Mouse (Mus musculus): ENCODE results near the gene Bcl2a1a. TPM values are rescaled to one million over a fixed set of nuclear protein-coding genes. Genes with fewer than 3 reads are reported as not detected.
"Not testable (repeated sequence)": the region's sequence is repeated elsewhere in the genome, so short reads cannot be mapped to it uniquely, and the experiment has no call there.

Bcl2a1a gene
- polyA plus RNA-seq, 1 experiment from 2014 or later = not detected

- not testable (repeated sequence) for H3K27me3 ChIP-seq; H3K9me3 ChIP-seq; H3K27ac ChIP-seq; H3K4me2 ChIP-seq (replicated peaks); H3K4me1 ChIP-seq (replicated peaks); H3K36me3 ChIP-seq; H3K4me3 ChIP-seq (replicated peaks); H3K9ac ChIP-seq (replicated peaks); ATAC-seq
Measured at GRCm38 (mm10) chr9:89001541-89001940, 44.8 kb downstream of the Bcl2a1a start.

Other genes with a start within 250 kb of the Bcl2a1a start
- 42.8 and 46.0 TPM in 2 replicates for gene Mthfsl, start 236.6 kb upstream of the Bcl2a1a start, polyA plus RNA-seq (2015; fragmentation: Nextera tagmentation; extraction: Ambion mirVana)
- 0.34 TPM in 1 of 2 replicates, not detected in the other for gene Bcl2a1d, start 225.0 kb upstream of the Bcl2a1a start, polyA plus RNA-seq (2015; fragmentation: Nextera tagmentation; extraction: Ambion mirVana)
- 0.13 TPM in 1 of 2 replicates, not detected in the other for gene Trim43c, start 117.7 kb upstream of the Bcl2a1a start, polyA plus RNA-seq (2015; fragmentation: Nextera tagmentation; extraction: Ambion mirVana)
- gene Trim43b, start 135.9 kb downstream of the Bcl2a1a start, polyA plus RNA-seq (2015; fragmentation: Nextera tagmentation; extraction: Ambion mirVana) = not detected in 2 replicates
- 0.73 and 0.99 TPM in 2 replicates for gene Bcl2a1b, start 242.3 kb downstream of the Bcl2a1a start, polyA plus RNA-seq (2015; fragmentation: Nextera tagmentation; extraction: Ambion mirVana)
- gene Gm29094, start 242.5 kb downstream of the Bcl2a1a start, polyA plus RNA-seq (2015; fragmentation: Nextera tagmentation; extraction: Ambion mirVana) = not detected in 2 replicates